Mouse (Mus musculus): Measurements from ENCODE around the gene Art3. TPM values are rescaled to one million over a fixed set of nuclear protein-coding genes. Genes with fewer than 3 reads are reported as not detected.

Gene Art3
- polyA plus RNA-seq, 1 experiment from 2014 or later: 2.4 TPM

GRCm38 (mm10) chr5:92313776-92314175 is 17.9 kb upstream of the Art3 start:
- Histone ChIP-seq H3K27ac (no peak overlapping the region), H3K4me1 (peaks cover 5% of the 10 kb centered on the region), H3K4me2 (no peak overlapping the region), H3K36me3 (no peaks in the 10 kb centered on the region), H3K9ac (no peak overlapping the region), H3K9me3 (no peaks in the 10 kb centered on the region), H3K4me3 (no peak overlapping the region), H3K27me3 (no peaks in the 10 kb centered on the region)
- no peak for ATAC-seq (ENCODE audit: insufficient number of reproducible peaks, insufficient read depth, low FRiP score, low TSS enrichment, low read depth)
- WGBS: 71% methylated on average over 7 of the region's 7 CpGs

- ATAC-seq (ENCODE audit: insufficient number of reproducible peaks, insufficient read depth, low FRiP score, low TSS enrichment, low read depth): no peak
- WGBS: 85% methylated on average over 7 of the region's 7 CpGs
- Histone ChIP-seq H3K36me3 (no peaks in the 10 kb centered on the region), H3K4me3 (no peak overlapping the region), H3K27ac (no peak overlapping the region), H3K4me1 (no peaks in the 10 kb centered on the region), H3K9ac (no peak overlapping the region), H3K9me3 (no peaks in the 10 kb centered on the region), H3K4me2 (no peak overlapping the region), H3K27me3 (no peaks in the 10 kb centered on the region)
Observed at GRCm38 (mm10) chr5:92318119-92318518, 13.5 kb upstream of the Art3 start.

- 93% methylated on average over 14 of the region's 14 CpGs for WGBS
- no peaks in the 10 kb centered on the region for H3K4me1 ChIP-seq
- H3K27ac ChIP-seq: no peak overlapping the region
- no peak overlapping the region for H3K4me3 ChIP-seq
- no peak for ATAC-seq (ENCODE audit: insufficient number of reproducible peaks, insufficient read depth, low FRiP score, low TSS enrichment, low read depth)
- H3K27me3 ChIP-seq: no peaks in the 10 kb centered on the region
- H3K4me2 ChIP-seq: no peak overlapping the region
- H3K9me3 ChIP-seq: no peaks in the 10 kb centered on the region
- no peak overlapping the region for H3K9ac ChIP-seq
- no peaks in the 10 kb centered on the region for H3K36me3 ChIP-seq
Observed at GRCm38 (mm10) chr5:92318596-92318995, 13.0 kb upstream of the Art3 start.

GRCm38 (mm10) chr5:92321631-92322400 is 9.8 kb upstream of the Art3 start:
- WGBS: 69% methylated on average over 8 of the region's 8 CpGs
- H3K9ac ChIP-seq: no peak overlapping the region
- no peak overlapping the region for H3K27ac ChIP-seq
- H3K4me3 ChIP-seq: no peak overlapping the region
- H3K4me2 ChIP-seq: no peak overlapping the region
- no peaks in the 10 kb centered on the region for H3K36me3 ChIP-seq
- H3K27me3 ChIP-seq: no peaks in the 10 kb centered on the region
- H3K4me1 ChIP-seq: no peaks in the 10 kb centered on the region
- no peaks in the 10 kb centered on the region for H3K9me3 ChIP-seq
- no peak for ATAC-seq (ENCODE audit: insufficient number of reproducible peaks, insufficient read depth, low FRiP score, low TSS enrichment, low read depth)

DNA sequence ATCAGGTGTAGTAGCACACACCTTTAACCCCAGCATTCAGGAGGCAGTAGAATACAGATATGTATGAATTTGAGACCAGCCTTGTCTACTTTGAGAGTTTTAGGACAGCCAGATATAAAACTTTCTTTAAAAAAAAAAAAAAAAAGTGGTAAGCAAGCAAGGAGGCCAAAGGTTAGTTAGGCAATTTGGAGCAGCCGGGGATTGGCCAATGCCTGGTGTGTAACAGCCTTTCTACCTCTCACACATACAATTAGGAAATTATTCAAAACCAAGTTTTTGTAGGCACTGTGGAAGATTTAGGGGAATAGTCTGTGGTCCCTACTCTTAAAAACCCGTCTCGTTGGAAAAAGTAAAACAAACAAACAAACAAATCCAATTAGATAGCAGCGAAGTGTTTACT is 9.0 kb upstream of the Art3 start:
- Histone ChIP-seq H3K4me1 (no peaks in the 10 kb centered on the region), H3K9me3 (no peaks in the 10 kb centered on the region), H3K9ac (no peak overlapping the region), H3K27me3 (no peaks in the 10 kb centered on the region), H3K4me3 (no peak overlapping the region), H3K27ac (no peak overlapping the region), H3K36me3 (no peaks in the 10 kb centered on the region), H3K4me2 (no peak overlapping the region)
- ATAC-seq (ENCODE audit: insufficient number of reproducible peaks, insufficient read depth, low FRiP score, low TSS enrichment, low read depth): no peak
- WGBS: 79% methylated on average over 4 of the region's 4 CpGs

DNA sequence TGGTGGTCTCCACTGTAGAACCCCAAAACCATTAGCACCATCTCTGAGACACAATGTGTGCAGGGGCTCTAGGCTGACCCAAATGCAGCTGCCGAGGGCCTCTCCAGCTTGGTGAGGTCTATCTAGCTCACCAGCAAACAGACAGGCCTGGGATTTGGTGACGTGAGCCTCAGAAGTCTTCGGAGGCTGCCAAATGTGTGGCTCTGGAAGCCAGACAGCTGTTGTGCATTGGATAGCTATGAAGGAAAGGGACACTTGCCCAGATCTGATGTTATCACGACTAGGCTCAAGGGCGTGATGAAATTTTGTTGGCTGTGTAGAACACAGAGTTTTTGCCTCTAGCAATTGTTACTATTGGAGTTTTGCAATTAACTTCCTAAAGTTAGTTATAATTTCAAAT is 8.4 kb upstream of the Art3 start:
- H3K27ac ChIP-seq: no peak overlapping the region
- no peaks in the 10 kb centered on the region for H3K27me3 ChIP-seq
- H3K9ac ChIP-seq: no peak overlapping the region
- no peaks in the 10 kb centered on the region for H3K4me1 ChIP-seq
- no peaks in the 10 kb centered on the region for H3K36me3 ChIP-seq
- no peak for ATAC-seq (ENCODE audit: insufficient number of reproducible peaks, insufficient read depth, low FRiP score, low TSS enrichment, low read depth)
- no peaks in the 10 kb centered on the region for H3K9me3 ChIP-seq
- H3K4me2 ChIP-seq: no peak overlapping the region
- WGBS: 71% methylated on average over 5 of the region's 5 CpGs
- H3K4me3 ChIP-seq: no peak overlapping the region

GRCm38 (mm10) chr5:92327367-92327766 is 4.3 kb upstream of the Art3 start:
- Histone ChIP-seq H3K9ac (no peak overlapping the region), H3K4me2 (no peak overlapping the region), H3K9me3 (no peaks in the 10 kb centered on the region), H3K4me1 (peaks cover 6% of the 10 kb centered on the region; the same call in 1 of the 2 replicates), H3K4me3 (no peak overlapping the region), H3K27ac (no peak overlapping the region), H3K27me3 (no peaks in the 10 kb centered on the region), H3K36me3 (no peaks in the 10 kb centered on the region)
- ATAC-seq (ENCODE audit: insufficient number of reproducible peaks, insufficient read depth, low FRiP score, low TSS enrichment, low read depth): no peak
- WGBS: 70% methylated on average over 6 of the region's 6 CpGs

DNA sequence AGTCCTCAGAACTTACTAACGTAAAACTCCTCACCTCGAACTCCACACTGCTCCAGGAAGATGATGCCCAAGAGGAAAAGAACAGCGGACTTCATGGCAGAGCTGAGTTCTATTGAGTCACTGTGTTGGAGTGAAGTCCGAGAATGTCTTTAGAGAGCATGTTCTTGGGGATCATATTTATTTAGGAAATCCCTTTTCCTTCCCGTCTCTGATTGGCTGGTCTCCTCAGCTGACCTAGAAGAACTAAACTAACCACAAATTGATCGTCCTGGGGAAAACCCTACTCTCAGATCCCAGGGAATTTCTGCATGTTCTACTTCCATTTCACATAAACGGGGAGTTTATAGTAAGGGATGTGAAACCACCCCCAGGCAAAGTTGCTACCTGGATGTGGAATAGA is 3.7 kb upstream of the Art3 start, which contains the start of gene Cxcl9:
Cxcl9 (minus strand) TSS at position 151 of the 400 bp plus-strand sequence.
- no peak for ATAC-seq (ENCODE audit: insufficient number of reproducible peaks, insufficient read depth, low FRiP score, low TSS enrichment, low read depth)
- peaks cover 6% of the 10 kb centered on the region; the same call in 1 of the 2 replicates for H3K4me1 ChIP-seq

GRCm38 (mm10) chr5:92331122-92331521 is 505 bp upstream of the Art3 start:
- Histone ChIP-seq H3K36me3 (no peaks in the 10 kb centered on the region), H3K27ac (no peak overlapping the region), H3K27me3 (no peaks in the 10 kb centered on the region), H3K4me3 (no peak overlapping the region), H3K4me2 (no peak overlapping the region), H3K9me3 (no peaks in the 10 kb centered on the region), H3K9ac (no peak overlapping the region), H3K4me1 (peaks cover 6% of the 10 kb centered on the region; the same call in 1 of the 2 replicates)
- 89% methylated on average over 12 of the region's 12 CpGs for WGBS
- no peak for ATAC-seq (ENCODE audit: insufficient number of reproducible peaks, insufficient read depth, low FRiP score, low TSS enrichment, low read depth)

More for the DNA sequence above, 3.7 kb upstream of the Art3 start, which contains the start of gene Cxcl9:
- Histone ChIP-seq H3K36me3 (no peaks in the 10 kb centered on the region), H3K9me3 (no peaks in the 10 kb centered on the region), H3K27me3 (no peaks in the 10 kb centered on the region), H3K27ac (no peak within 1 kb of the TSS), H3K4me3 (no peak within 1 kb of the TSS), H3K4me2 (no peak within 1 kb of the TSS), H3K9ac (no peak within 1 kb of the TSS)
- WGBS: 72% methylated on average over 7 of the region's 7 CpGs

GRCm38 (mm10) chr5:92332359-92332840 is 773 bp downstream of the Art3 start:
- H3K4me3 ChIP-seq: no peak overlapping the region
- no peak for ATAC-seq (ENCODE audit: insufficient number of reproducible peaks, insufficient read depth, low FRiP score, low TSS enrichment, low read depth)
- H3K27me3 ChIP-seq: no peaks in the 10 kb centered on the region
- peak overlapping the region; percentile 7; the same call in 1 of the 2 replicates for H3K4me2 ChIP-seq
- peaks cover 6% of the 10 kb centered on the region; the same call in 1 of the 2 replicates for H3K4me1 ChIP-seq
- peak overlapping the region; percentile 62 for H3K27ac ChIP-seq
- H3K9me3 ChIP-seq: no peaks in the 10 kb centered on the region
- H3K36me3 ChIP-seq: no peaks in the 10 kb centered on the region
- no peak overlapping the region for H3K9ac ChIP-seq
- 60% methylated on average over 9 of the region's 9 CpGs for WGBS

GRCm38 (mm10) chr5:92336743-92337142 is 5.1 kb downstream of the Art3 start:
- H3K36me3 ChIP-seq: no peaks in the 10 kb centered on the region
- WGBS: 81% methylated on average over 3 of the region's 3 CpGs
- H3K27ac ChIP-seq: no peak overlapping the region
- ATAC-seq (ENCODE audit: insufficient number of reproducible peaks, insufficient read depth, low FRiP score, low TSS enrichment, low read depth): no peak
- H3K9me3 ChIP-seq: no peaks in the 10 kb centered on the region
- H3K27me3 ChIP-seq: no peaks in the 10 kb centered on the region
- H3K9ac ChIP-seq: no peak overlapping the region
- no peak overlapping the region for H3K4me2 ChIP-seq
- H3K4me1 ChIP-seq: peaks cover 4% of the 10 kb centered on the region; the same call in 1 of the 2 replicates
- H3K4me3 ChIP-seq: no peak overlapping the region

GRCm38 (mm10) chr5:92340606-92341005 is 9.0 kb downstream of the Art3 start:
- no peak overlapping the region for H3K4me3 ChIP-seq
- WGBS: 75% methylated on average over 4 of the region's 4 CpGs
- H3K36me3 ChIP-seq: no peaks in the 10 kb centered on the region
- H3K27me3 ChIP-seq: no peaks in the 10 kb centered on the region
- no peak overlapping the region for H3K9ac ChIP-seq
- no peak overlapping the region for H3K27ac ChIP-seq
- no peaks in the 10 kb centered on the region for H3K9me3 ChIP-seq
- ATAC-seq (ENCODE audit: insufficient number of reproducible peaks, insufficient read depth, low FRiP score, low TSS enrichment, low read depth): no peak
- no peak overlapping the region for H3K4me2 ChIP-seq
- no peaks in the 10 kb centered on the region for H3K4me1 ChIP-seq

All from embryonic facial prominence, embryonic 13.5 days (tissue).